Mouse (Mus musculus) heart, adult 18-20 months (tissue): Measurements from ENCODE around the gene Epn2. TPM values are rescaled to one million over a fixed set of nuclear protein-coding genes. Genes with fewer than 3 reads are reported as not detected.

ENCODE experiments used
- DNase-seq, 2 experiments: peaks; one replicate each; pipeline ENCODE4 v3.0.0; 2021 to 2022; ENCODE audit warnings: mixed read lengths in 1 of 2
- long read RNA-seq, 2 experiments: library from polyadenylated mRNA; stranded (forward); transcript quantifications; one replicate each; pipeline ENCODE4 v2.0.0; 2021
- total RNA-seq, 2 experiments: library from RNA; stranded (reverse); gene quantifications; 2 replicates each; pipeline ENCODE4 v1.2.3; 2021

Gene Epn2
- 10 to 100 TPM; 24.5 to 28.1 TPM for total RNA-seq
- long read RNA-seq, experiment 1, full-length matches to known transcripts: 7 of 23 reads
- long read RNA-seq, experiment 1, partial matches to known transcripts: 6 of 23 reads
- long read RNA-seq, experiment 1, other reads (novel, unspliced or antisense): 10 of 23 reads
- long read RNA-seq, experiment 2, full-length matches to known transcripts: 8 of 11 reads
- long read RNA-seq, experiment 2, partial matches to known transcripts: 1 of 11 reads
- long read RNA-seq, experiment 2, other reads (novel, unspliced or antisense): 2 of 11 reads

- peak; percentile 85 to 89 for DNase-seq
Observed at GRCm38 (mm10) chr11:61578983-61579877, at the start of gene Epn2. Gene Epn2, minus strand, starts transcription at chr11:61579687.

GRCm38 (mm10) chr11:61626509-61626908 is 47.0 kb upstream of the Epn2 start:
- DNase-seq: no peak

GRCm38 (mm10) chr11:61625136-61625535 is 45.6 kb upstream of the Epn2 start:
- no peak for DNase-seq

- no peak for DNase-seq
Observed at GRCm38 (mm10) chr11:61620762-61621161, 41.3 kb upstream of the Epn2 start.

GRCm38 (mm10) chr11:61620254-61620670 is 40.8 kb upstream of the Epn2 start:
- peak; percentile 93 to 94 for DNase-seq

GRCm38 (mm10) chr11:61619791-61620241 is 40.3 kb upstream of the Epn2 start:
- DNase-seq: peak; percentile 85 to 86

- DNase-seq: no peak
Observed at GRCm38 (mm10) chr11:61619356-61619755, 39.9 kb upstream of the Epn2 start.

- peak in 1 of 2 experiments; percentile 42 for DNase-seq
Observed at GRCm38 (mm10) chr11:61618571-61618970, 39.1 kb upstream of the Epn2 start.

GRCm38 (mm10) chr11:61618131-61618530 is 38.6 kb upstream of the Epn2 start:
- DNase-seq: peak; percentile 78 to 86

- peak in 1 of 2 experiments; percentile 29 for DNase-seq
Observed at GRCm38 (mm10) chr11:61617293-61617975, 37.9 kb upstream of the Epn2 start.

- peak; percentile 48 to 63 for DNase-seq
Observed at GRCm38 (mm10) chr11:61616523-61617292, 37.2 kb upstream of the Epn2 start.

GRCm38 (mm10) chr11:61615686-61616522 is 36.4 kb upstream of the Epn2 start:
- DNase-seq: peak; percentile 52 to 62

GRCm38 (mm10) chr11:61614401-61614800 is 34.9 kb upstream of the Epn2 start:
- peak; percentile 20 to 57 for DNase-seq

GRCm38 (mm10) chr11:61612116-61612635 is 32.7 kb upstream of the Epn2 start:
- no peak for DNase-seq

GRCm38 (mm10) chr11:61611197-61611596 is 31.7 kb upstream of the Epn2 start:
- DNase-seq: no peak

- DNase-seq: peak in 1 of 2 experiments; percentile 55
Observed at GRCm38 (mm10) chr11:61608072-61608471, 28.6 kb upstream of the Epn2 start.

- peak in 1 of 2 experiments; percentile 25 for DNase-seq
Observed at GRCm38 (mm10) chr11:61602705-61603104, 23.2 kb upstream of the Epn2 start.

- peak; percentile 19 to 22 for DNase-seq
Observed at GRCm38 (mm10) chr11:61601465-61601864, 22.0 kb upstream of the Epn2 start.

- no peak for DNase-seq
Observed at GRCm38 (mm10) chr11:61598367-61598766, 18.9 kb upstream of the Epn2 start.

- DNase-seq: peak in 1 of 2 experiments; percentile 23
Observed at GRCm38 (mm10) chr11:61597471-61597870, 18.0 kb upstream of the Epn2 start.
